Mouse (Mus musculus): ENCODE measurements around the gene Car3. TPM values are rescaled to one million over a fixed set of nuclear protein-coding genes. Genes with fewer than 3 reads are reported as not detected.

Gene Car3
- polyA plus RNA-seq, 1 experiment from 2014 or later: 1.3 TPM

GRCm38 (mm10) chr3:14860291-14860690 is 3.0 kb upstream of the Car3 start:
- Histone ChIP-seq H3K4me1 (replicated peaks; ENCODE audit: control insufficient read depth, insufficient read depth) (no peaks in the 10 kb centered on the region; the same call in 1 of the 2 replicates), H3K9ac (ENCODE audit: low read length) (no peak overlapping the region), H3K9me3 (ENCODE audit: control insufficient read depth, low read length) (no peaks in the 10 kb centered on the region), H3K36me3 (ENCODE audit: control insufficient read depth, insufficient read depth, low read length) (no peaks in the 10 kb centered on the region), H3K27ac (replicated peaks) (no peak overlapping the region), H3K4me3 (ENCODE audit: low read depth, low read length) (no peak overlapping the region), H3K4me2 (replicated peaks; ENCODE audit: low read depth) (no peak overlapping the region), H3K27me3 (ENCODE audit: control insufficient read depth, insufficient read depth, low read length) (no peaks in the 10 kb centered on the region)
- ATAC-seq (ENCODE audit: low FRiP score, low TSS enrichment) (no peak), DNase-seq (ENCODE audit: low spot score) (no peak)
- TF ChIP-seq EP300 (optimal IDR thresholded peaks at IDR 0.05) (no peak), CTCF (IDR thresholded peaks at IDR 0.05; ENCODE audit: low read depth) (no peak)
- WGBS: 66% methylated on average over 3 of the region's 3 CpGs

GRCm38 (mm10) chr3:14861165-14861564 is 2.1 kb upstream of the Car3 start:
- Histone ChIP-seq H3K36me3 (ENCODE audit: control insufficient read depth, insufficient read depth, low read length) (no peaks in the 10 kb centered on the region), H3K9me3 (ENCODE audit: control insufficient read depth, low read length) (no peaks in the 10 kb centered on the region), H3K9ac (ENCODE audit: low read length) (no peak overlapping the region), H3K27me3 (ENCODE audit: control insufficient read depth, insufficient read depth, low read length) (no peaks in the 10 kb centered on the region), H3K4me2 (replicated peaks; ENCODE audit: low read depth) (no peak overlapping the region), H3K4me1 (replicated peaks; ENCODE audit: control insufficient read depth, insufficient read depth) (no peaks in the 10 kb centered on the region; the same call in 1 of the 2 replicates), H3K4me3 (ENCODE audit: low read depth, low read length) (no peak overlapping the region), H3K27ac (replicated peaks) (no peak overlapping the region)
- ATAC-seq (ENCODE audit: low FRiP score, low TSS enrichment) (no peak), DNase-seq (ENCODE audit: low spot score) (no peak)
- TF ChIP-seq CTCF (IDR thresholded peaks at IDR 0.05; ENCODE audit: low read depth) (no peak), EP300 (optimal IDR thresholded peaks at IDR 0.05) (no peak)
- 88% methylated on average over 1 of the region's 1 CpGs for WGBS

- H3K9ac ChIP-seq (ENCODE audit: low read length): no peak overlapping the region
- no peak for ATAC-seq (ENCODE audit: low FRiP score, low TSS enrichment)
These were observed 1.5 kb upstream of the Car3 start for GRCm38 (mm10) chr3:14861787-14862186.

GRCm38 (mm10) chr3:14862654-14863021 is 674 bp upstream of the Car3 start:
- H3K4me3 ChIP-seq (ENCODE audit: low read depth, low read length): peak overlapping the region; percentile 33
- no peaks in the 10 kb centered on the region for H3K36me3 ChIP-seq (ENCODE audit: control insufficient read depth, insufficient read depth, low read length)
- peak overlapping the region; percentile 23; the same call in 1 of the 2 replicates for H3K9ac ChIP-seq (ENCODE audit: low read length)
- peak overlapping the region; percentile 58 for H3K4me2 ChIP-seq (replicated peaks; ENCODE audit: low read depth)
- TF ChIP-seq CTCF (IDR thresholded peaks at IDR 0.05; ENCODE audit: low read depth): no peak
- TF ChIP-seq EP300 (optimal IDR thresholded peaks at IDR 0.05): no peak
- no peaks in the 10 kb centered on the region for H3K27me3 ChIP-seq (ENCODE audit: control insufficient read depth, insufficient read depth, low read length)
- no peak overlapping the region for H3K27ac ChIP-seq (replicated peaks)
- ATAC-seq (ENCODE audit: low FRiP score, low TSS enrichment) (no peak), DNase-seq (ENCODE audit: low spot score) (no peak)
- H3K9me3 ChIP-seq (ENCODE audit: control insufficient read depth, low read length): no peaks in the 10 kb centered on the region
- H3K4me1 ChIP-seq (replicated peaks; ENCODE audit: control insufficient read depth, insufficient read depth): no peaks in the 10 kb centered on the region; the same call in 1 of the 2 replicates
- under 1% methylated on average over 9 of the region's 9 CpGs for WGBS

More at GRCm38 (mm10) chr3:14861787-14862186, 1.5 kb upstream of the Car3 start:
- no peaks in the 10 kb centered on the region for H3K9me3 ChIP-seq (ENCODE audit: control insufficient read depth, low read length)
- no peak overlapping the region for H3K27ac ChIP-seq (replicated peaks)
- no peak overlapping the region for H3K4me3 ChIP-seq (ENCODE audit: low read depth, low read length)
- no peak for DNase-seq (ENCODE audit: low spot score)
- no peaks in the 10 kb centered on the region; the same call in 1 of the 2 replicates for H3K4me1 ChIP-seq (replicated peaks; ENCODE audit: control insufficient read depth, insufficient read depth)
- H3K27me3 ChIP-seq (ENCODE audit: control insufficient read depth, insufficient read depth, low read length): no peaks in the 10 kb centered on the region
- no peak for TF ChIP-seq CTCF (IDR thresholded peaks at IDR 0.05; ENCODE audit: low read depth)
- no peak for TF ChIP-seq EP300 (optimal IDR thresholded peaks at IDR 0.05)
- no peaks in the 10 kb centered on the region for H3K36me3 ChIP-seq (ENCODE audit: control insufficient read depth, insufficient read depth, low read length)
- WGBS: 33% methylated on average over 4 of the region's 4 CpGs
- H3K4me2 ChIP-seq (replicated peaks; ENCODE audit: low read depth): no peak overlapping the region

DNA sequence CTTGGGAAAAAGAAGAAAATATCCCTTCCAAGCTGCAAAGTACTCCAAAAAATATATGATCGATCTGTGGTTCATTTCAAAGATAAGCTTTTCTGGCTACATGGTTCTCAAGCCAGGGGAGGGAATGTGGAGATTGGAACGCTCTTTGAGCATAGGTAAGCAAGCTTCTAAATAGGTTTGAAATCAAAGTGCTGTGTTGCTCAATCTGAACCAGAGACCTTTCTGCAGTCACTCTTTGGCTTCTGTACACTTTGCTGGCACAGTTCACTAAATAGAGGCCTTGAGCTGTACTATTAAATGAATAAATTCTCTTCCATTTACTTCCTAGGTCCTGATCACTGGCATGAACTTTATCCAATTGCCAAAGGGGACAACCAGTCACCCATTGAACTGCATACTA is 610 bp downstream of the Car3 start:
- Histone ChIP-seq H3K27me3 (ENCODE audit: control insufficient read depth, insufficient read depth, low read length) (no peaks in the 10 kb centered on the region), H3K36me3 (ENCODE audit: control insufficient read depth, insufficient read depth, low read length) (no peaks in the 10 kb centered on the region), H3K4me3 (ENCODE audit: low read depth, low read length) (no peak overlapping the region), H3K9me3 (ENCODE audit: control insufficient read depth, low read length) (no peaks in the 10 kb centered on the region), H3K9ac (ENCODE audit: low read length) (no peak overlapping the region), H3K27ac (replicated peaks) (no peak overlapping the region), H3K4me2 (replicated peaks; ENCODE audit: low read depth) (no peak overlapping the region), H3K4me1 (replicated peaks; ENCODE audit: control insufficient read depth, insufficient read depth) (no peaks in the 10 kb centered on the region; the same call in 1 of the 2 replicates)
- ATAC-seq (ENCODE audit: low FRiP score, low TSS enrichment): no peak
- TF ChIP-seq EP300 (optimal IDR thresholded peaks at IDR 0.05) (no peak), CTCF (IDR thresholded peaks at IDR 0.05; ENCODE audit: low read depth) (no peak)
- no peak for DNase-seq (ENCODE audit: low spot score)
- 89% methylated on average over 2 of the region's 2 CpGs for WGBS

GRCm38 (mm10) chr3:14865941-14866340 is 2.6 kb downstream of the Car3 start:
- no peak overlapping the region for H3K9ac ChIP-seq (ENCODE audit: low read length)
- no peaks in the 10 kb centered on the region for H3K27me3 ChIP-seq (ENCODE audit: control insufficient read depth, insufficient read depth, low read length)
- TF ChIP-seq EP300 (optimal IDR thresholded peaks at IDR 0.05) (no peak), CTCF (IDR thresholded peaks at IDR 0.05; ENCODE audit: low read depth) (no peak)
- H3K4me2 ChIP-seq (replicated peaks; ENCODE audit: low read depth): no peak overlapping the region
- no peaks in the 10 kb centered on the region for H3K36me3 ChIP-seq (ENCODE audit: control insufficient read depth, insufficient read depth, low read length)
- ATAC-seq (ENCODE audit: low FRiP score, low TSS enrichment) (no peak), DNase-seq (ENCODE audit: low spot score) (no peak)
- H3K4me1 ChIP-seq (replicated peaks; ENCODE audit: control insufficient read depth, insufficient read depth): no peaks in the 10 kb centered on the region; the same call in 1 of the 2 replicates
- 64% methylated on average over 2 of the region's 2 CpGs for WGBS
- no peaks in the 10 kb centered on the region for H3K9me3 ChIP-seq (ENCODE audit: control insufficient read depth, low read length)
- no peak overlapping the region for H3K4me3 ChIP-seq (ENCODE audit: low read depth, low read length)
- no peak overlapping the region for H3K27ac ChIP-seq (replicated peaks)

Measured in stomach, postnatal 0 days (tissue).